Mouse (Mus musculus) gastrocnemius, postnatal 4 days (tissue): ENCODE data around the gene Gm4778. TPM values are rescaled to one million over a fixed set of nuclear protein-coding genes. Genes with fewer than 3 reads are reported as not detected.
"Not testable (repeated sequence)": the region's sequence is repeated elsewhere in the genome, so short reads cannot be mapped to it uniquely, and the experiment has no call there.

Experiments
- DNase-seq, 2 experiments: peaks; one replicate each; pipeline ENCODE4 v3.0.0; 2021 to 2022; ENCODE audit warnings: low spot score in 2 of 2, mixed read lengths in 2 of 2
- long read RNA-seq, 2 experiments: library from polyadenylated mRNA; stranded (forward); transcript quantifications; one replicate each; pipeline ENCODE4 v2.0.0; 2021
- total RNA-seq, 2 experiments: library from RNA; stranded (reverse); gene quantifications; 2 replicates each; pipeline ENCODE4 v1.2.3; 2021

Gene Gm4778
- total RNA-seq = not detected
- long read RNA-seq, experiment 1 = 0 reads
- long read RNA-seq, experiment 2 = 0 reads

GRCm38 (mm10) chr3:94263736-94264135 is at the start of gene Gm4778:
Gene Gm4778 (plus strand): TSS chr3:94264036.
- not testable (repeated sequence) for DNase-seq

- DNase-seq = no peak
These were observed 3.2 kb upstream of the Gm4778 start for GRCm38 (mm10) chr3:94260598-94260997.

GRCm38 (mm10) chr3:94275991-94276390 is 12.2 kb downstream of the Gm4778 start:
- no peak for DNase-seq

GRCm38 (mm10) chr3:94305457-94305856 is 41.6 kb downstream of the Gm4778 start:
- no peak for DNase-seq

GRCm38 (mm10) chr3:94306975-94307374 is 43.1 kb downstream of the Gm4778 start:
- DNase-seq = no peak

GRCm38 (mm10) chr3:94309633-94310363 is 46.0 kb downstream of the Gm4778 start, which contains the start of gene Them4:
Gene Them4 (plus strand): TSS chr3:94310089.
- peak; percentile 85 to 93 for DNase-seq

GRCm38 (mm10) chr3:94310491-94310890 is 46.7 kb downstream of the Gm4778 start:
- DNase-seq = no peak

- DNase-seq = no peak
These were observed 47.1 kb downstream of the Gm4778 start for GRCm38 (mm10) chr3:94310911-94311310.

GRCm38 (mm10) chr3:94311376-94311775 is 47.5 kb downstream of the Gm4778 start:
- no peak for DNase-seq

Other genes starting within 250 kb of the Gm4778 start
- gene Gm9125, start 209.2 kb upstream of the Gm4778 start, total RNA-seq = not detected
- not detected for gene Gm10697, start 191.4 kb upstream of the Gm4778 start, total RNA-seq
- gene Gm10696, start 85.8 kb upstream of the Gm4778 start, total RNA-seq = not detected
- not detected for gene Gm5286, start 67.3 kb upstream of the Gm4778 start, total RNA-seq
- 1 to 10 TPM; 6.6 to 6.8 TPM for gene Them4, start 46.1 kb downstream of the Gm4778 start, total RNA-seq
- gene Them5, start 78.1 kb downstream of the Gm4778 start, total RNA-seq = under 1 TPM in 1 of 2 experiments, not detected in 1; 0.21 TPM
- under 1 TPM; 0.47 to 0.64 TPM for gene C2cd4d, start 98.4 kb downstream of the Gm4778 start, total RNA-seq
- gene Rorc, start 108.8 kb downstream of the Gm4778 start, total RNA-seq = 10 to 100 TPM; 21.5 to 22.9 TPM
- gene Lingo4, start 134.5 kb downstream of the Gm4778 start, total RNA-seq = under 1 TPM; 0.34 to 0.39 TPM
- gene Tdrkh, start 149.2 kb downstream of the Gm4778 start, total RNA-seq = 10 to 100 TPM; 11.0 to 14.0 TPM
- 10 to 100 TPM; 51.7 to 53.1 TPM for gene Mrpl9, start 179.3 kb downstream of the Gm4778 start, total RNA-seq
- not detected for gene Oaz3, start 179.9 kb downstream of the Gm4778 start, total RNA-seq
- gene Celf3, start 214.3 kb downstream of the Gm4778 start, total RNA-seq = under 1 TPM in 1 of 2 experiments, not detected in 1; 0.27 TPM
- 1 to 10 TPM; 6.1 to 8.0 TPM for gene Riiad1, start 216.3 kb downstream of the Gm4778 start, total RNA-seq